Mouse (Mus musculus) bone marrow, adult 2 months (tissue): ENCODE results near the gene Fli1.

Source experiments
- CTCF ChIP-seq: fragments of 200-500 bp; IDR thresholded peaks from 2 replicates; pipeline ENCODE4 v1.5.1; 2011; ENCODE audit warnings: low read length, control low read depth; ENCODE audit not compliant: control insufficient read depth, insufficient read depth
- POLR2A ChIP-seq: fragments of 200-500 bp; IDR thresholded peaks from 2 replicates; pipeline ENCODE4 v1.6.1; 2011; ENCODE audit warnings: low read depth, mild to moderate bottlenecking, control low read depth, low read length, borderline replicate concordance; ENCODE audit not compliant: control insufficient read depth

GRCm38 (mm10) chr9:32519101-32520051, 23.3 kb downstream of the Fli1 start:
- no peak for TF ChIP-seq CTCF
- no peak for TF ChIP-seq POLR2A
